Mouse (Mus musculus) myocyte (in vitro differentiated cells): ENCODE data around the gene Dlg1. TPM values are rescaled to one million over a fixed set of nuclear protein-coding genes. Genes with fewer than 3 reads are reported as not detected.

ENCODE experiments used
- H3K27me3 ChIP-seq: one replicate; pipeline ENCODE4 v1.6.1; 2011; ENCODE audit not compliant: control insufficient read depth, insufficient read depth, insufficient read length
- H3K36me3 ChIP-seq: one replicate; pipeline ENCODE4 v1.6.1; 2011; ENCODE audit not compliant: control insufficient read depth, insufficient read depth
- H3K4me2 ChIP-seq: one replicate; pipeline ENCODE4 v1.6.1; 2011; ENCODE audit warnings: low read depth, control low read depth
- H3K4me3 ChIP-seq: one replicate; pipeline ENCODE4 v1.5.1; 2011; ENCODE audit warnings: mild to moderate bottlenecking, control low read depth, moderate library complexity
- H3K79me2 ChIP-seq: one replicate; pipeline ENCODE4 v1.6.1; 2011; ENCODE audit not compliant: control insufficient read depth, insufficient read depth
- H3ac ChIP-seq: one replicate; pipeline ENCODE4 v1.6.1; 2011; ENCODE audit not compliant: control insufficient read depth, insufficient read length
- CEBPB ChIP-seq: IDR thresholded peaks from 2 replicates; pipeline ENCODE4 v1.6.1; 2011; ENCODE audit warnings: mild to moderate bottlenecking, moderate library complexity; ENCODE audit not compliant: poor library complexity, insufficient read depth, severe bottlenecking
- E2F4 ChIP-seq: IDR thresholded peaks from one replicate; pipeline ENCODE4 v1.6.1; 2011; ENCODE audit warnings: mild to moderate bottlenecking, control low read depth, moderate library complexity; ENCODE audit not compliant: insufficient read depth
- MAX ChIP-seq: IDR thresholded peaks from one replicate; pipeline ENCODE4 v1.6.1; 2011; ENCODE audit warnings: low read depth, mild to moderate bottlenecking, control low read depth
- MYOD1 ChIP-seq, 3 experiments: IDR thresholded peaks; one replicate each; pipeline ENCODE4 v1.6.1; 2011; ENCODE audit warnings: control low read depth in 2 of 3, low read depth in 2 of 3, mild to moderate bottlenecking in 2 of 3, moderate library complexity in 1 of 3; ENCODE audit not compliant: insufficient read length in 2 of 3, control insufficient read depth in 1 of 3
- MYOG ChIP-seq, 3 experiments: IDR thresholded peaks; one replicate each; pipeline ENCODE4 v1.6.1; 2011; ENCODE audit warnings: control low read depth in 2 of 3, low read depth in 2 of 3, mild to moderate bottlenecking in 2 of 3; ENCODE audit not compliant: insufficient read length in 2 of 3, control insufficient read depth in 1 of 3, insufficient read depth in 1 of 3
- POLR2A ChIP-seq: IDR thresholded peaks from one replicate; pipeline ENCODE4 v1.6.1; 2011; ENCODE audit warnings: low read depth, mild to moderate bottlenecking, control low read depth, moderate library complexity; ENCODE audit not compliant: insufficient read length
- POLR2AphosphoS2 ChIP-seq: IDR thresholded peaks from one replicate; pipeline ENCODE4 v1.6.1; 2011; ENCODE audit warnings: low read depth, control low read depth; ENCODE audit not compliant: insufficient read length
- REST ChIP-seq: IDR thresholded peaks from one replicate; pipeline ENCODE4 v1.6.1; 2011; ENCODE audit warnings: mild to moderate bottlenecking, control low read depth, moderate library complexity; ENCODE audit not compliant: insufficient read depth, insufficient read length
- SRF ChIP-seq: IDR thresholded peaks from one replicate; pipeline ENCODE4 v1.6.1; 2011; ENCODE audit warnings: low read depth; ENCODE audit not compliant: control insufficient read depth, insufficient read length
- TCF12 ChIP-seq: IDR thresholded peaks from one replicate; pipeline ENCODE4 v1.6.1; 2011; ENCODE audit warnings: mild to moderate bottlenecking, control low read depth; ENCODE audit not compliant: poor library complexity, insufficient read depth, severe bottlenecking
- TCF3 ChIP-seq: IDR thresholded peaks from one replicate; pipeline ENCODE4 v1.6.1; 2011; ENCODE audit warnings: low read depth, control low read depth; ENCODE audit not compliant: insufficient read length
- USF1 ChIP-seq: IDR thresholded peaks from one replicate; pipeline ENCODE4 v1.6.1; 2011; ENCODE audit warnings: low read depth, mild to moderate bottlenecking, control low read depth, moderate library complexity
- polyA plus RNA-seq: library from polyadenylated mRNA; unstranded; fragments of >200 nt; fragmentation: generic; extraction: Trizol; gene quantifications from one replicate; pipeline ENCODE4 v1.2.1, GENCODE M21; 2012; ENCODE audit warnings: missing spikeins

Dlg1 gene
- polyA plus RNA-seq, 1 experiment = 23.2 TPM

DNA sequence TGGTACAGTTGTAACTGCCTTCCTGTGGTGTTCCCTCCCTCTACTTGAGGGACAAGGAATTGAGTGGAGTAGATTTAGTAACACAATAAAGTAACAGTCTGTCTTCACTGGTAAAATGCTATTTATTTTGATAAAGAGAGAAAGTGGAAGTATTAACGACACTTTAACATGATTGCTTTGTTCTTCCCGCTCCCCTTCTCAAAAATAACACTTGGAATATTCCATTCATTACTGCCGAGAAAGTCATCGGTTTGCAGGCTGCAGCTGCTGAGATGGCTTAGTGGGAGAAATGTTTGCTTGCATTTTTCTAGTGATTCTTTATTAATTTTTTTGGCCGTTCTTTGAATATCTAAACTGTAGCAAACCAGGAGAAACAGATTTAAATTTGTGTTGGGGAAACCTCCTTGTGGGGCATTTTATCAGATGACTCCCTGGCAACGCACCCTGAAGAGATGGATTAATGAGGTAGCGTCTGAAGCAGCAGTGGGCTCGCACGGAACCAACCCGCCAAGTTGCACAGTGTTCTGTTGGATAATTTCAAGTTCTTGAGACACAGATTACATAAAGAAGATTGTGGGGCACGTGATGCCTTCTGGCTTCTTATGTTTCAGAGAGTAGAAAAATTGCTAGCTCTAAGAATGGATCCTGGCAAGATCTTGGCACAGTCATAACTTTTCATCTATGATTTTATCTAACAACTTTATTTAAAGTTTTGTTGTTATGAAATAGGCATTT, 32.2 kb downstream of the Dlg1 start:
- TF ChIP-seq MYOG (IDR thresholded peaks at IDR 0.05; ENCODE audit: control insufficient read depth in 1 of 3, insufficient read depth in 1 of 3, insufficient read length in 2 of 3, low read depth in 2 of 3) = no peak
- TF ChIP-seq TCF12 = no peak
- TF ChIP-seq SRF = no peak
- TF ChIP-seq TCF3 = no peak
- no peak for TF ChIP-seq CEBPB
- TF ChIP-seq POLR2AphosphoS2 = no peak
- no peak for TF ChIP-seq E2F4
- TF ChIP-seq POLR2A = no peak
- no peak for TF ChIP-seq REST
- TF ChIP-seq MAX = no peak
- TF ChIP-seq MYOD1 (IDR thresholded peaks at IDR 0.05; ENCODE audit: control insufficient read depth in 1 of 3, insufficient read length in 2 of 3, low read depth in 2 of 3) = no peak
- TF ChIP-seq USF1 = no peak
- Histone ChIP-seq H3K4me2 (no peak overlapping the region), H3ac (no peak overlapping the region), H3K27me3 (no peaks in the 10 kb centered on the region), H3K79me2 (peaks cover 73% of the 10 kb centered on the region), H3K36me3 (peaks cover 4% of the 10 kb centered on the region), H3K4me3 (no peak overlapping the region)

- Histone ChIP-seq H3K4me2 (no peak overlapping the region), H3K4me3 (no peak overlapping the region), H3K36me3 (peaks cover 4% of the 10 kb centered on the region), H3K79me2 (peaks cover 75% of the 10 kb centered on the region), H3ac (no peak overlapping the region), H3K27me3 (no peaks in the 10 kb centered on the region)
- no peak for TF ChIP-seq POLR2A
- TF ChIP-seq SRF = no peak
- no peak for TF ChIP-seq E2F4
- TF ChIP-seq MAX = no peak
- no peak for TF ChIP-seq REST
- TF ChIP-seq TCF12 = no peak
- TF ChIP-seq POLR2AphosphoS2 = no peak
These were observed 33.1 kb downstream of the Dlg1 start for GRCm38 (mm10) chr16:31696367-31696766.

GRCm38 (mm10) chr16:31697341-31697740, 34.1 kb downstream of the Dlg1 start:
- H3ac ChIP-seq = no peak overlapping the region
- TF ChIP-seq TCF12 = no peak
- H3K4me3 ChIP-seq = no peak overlapping the region
- H3K79me2 ChIP-seq = peaks cover 80% of the 10 kb centered on the region
- H3K4me2 ChIP-seq = no peak overlapping the region
- H3K36me3 ChIP-seq = peaks cover 4% of the 10 kb centered on the region
- no peaks in the 10 kb centered on the region for H3K27me3 ChIP-seq

- Histone ChIP-seq H3ac (no peak overlapping the region), H3K79me2 (peaks cover 93% of the 10 kb centered on the region), H3K36me3 (no peaks in the 10 kb centered on the region), H3K27me3 (no peaks in the 10 kb centered on the region), H3K4me2 (no peak overlapping the region), H3K4me3 (no peak overlapping the region)
- TF ChIP-seq MAX (no peak), CEBPB (no peak)
These were observed 42.0 kb downstream of the Dlg1 start for GRCm38 (mm10) chr16:31705213-31705612.

DNA sequence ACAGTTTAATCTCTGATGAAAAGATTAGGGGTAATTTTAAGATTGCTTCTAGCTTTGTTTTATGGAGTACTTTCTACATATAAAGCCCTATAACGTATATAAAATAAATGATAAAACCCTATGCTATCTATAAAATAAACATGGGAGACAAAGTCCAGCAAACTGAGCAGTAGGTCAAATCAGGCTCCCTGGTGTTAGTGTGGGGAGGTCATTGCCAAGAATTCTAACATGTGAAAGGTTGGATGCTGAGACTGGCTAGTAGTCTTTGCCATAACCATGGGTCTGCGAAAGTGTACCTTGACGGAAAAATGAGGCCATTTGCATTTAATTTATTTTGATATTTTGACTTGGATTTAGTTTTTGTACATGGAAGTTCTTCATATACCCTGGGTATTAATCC, 42.7 kb downstream of the Dlg1 start:
- peaks cover 94% of the 10 kb centered on the region for H3K79me2 ChIP-seq

More for the DNA sequence above, 42.7 kb downstream of the Dlg1 start:
- H3K36me3 ChIP-seq = no peaks in the 10 kb centered on the region
- no peak overlapping the region for H3ac ChIP-seq
- H3K4me3 ChIP-seq = no peak overlapping the region
- TF ChIP-seq TCF3 (no peak), MYOG (IDR thresholded peaks at IDR 0.05; ENCODE audit: control insufficient read depth in 1 of 3, insufficient read depth in 1 of 3, insufficient read length in 2 of 3, low read depth in 2 of 3) (no peak), CEBPB (no peak), E2F4 (no peak), REST (no peak), MYOD1 (IDR thresholded peaks at IDR 0.05; ENCODE audit: control insufficient read depth in 1 of 3, insufficient read length in 2 of 3, low read depth in 2 of 3) (no peak), SRF (no peak), POLR2AphosphoS2 (no peak), POLR2A (no peak), MAX (no peak), USF1 (no peak), TCF12 (no peak)
- H3K4me2 ChIP-seq = no peak overlapping the region
- H3K27me3 ChIP-seq = no peaks in the 10 kb centered on the region
